Mouse (Mus musculus) left cerebral cortex, adult 9 months (tissue): ENCODE measurements around the gene Mucl1.
"Not testable (repeated sequence)": the region's sequence is repeated elsewhere in the genome, so short reads cannot be mapped to it uniquely, and the experiment has no call there.

ENCODE experiments used
- DNase-seq, 2 experiments: peaks; one replicate each; pipeline ENCODE4 v3.0.0; 2022; ENCODE audit warnings: low spot score in 2 of 2

Mucl1 gene

GRCm38 (mm10) chr15:103755369-103755768 is at the start of gene Mucl1:
Gene Mucl1, minus strand, starts transcription at chr15:103755469.
- no peak for DNase-seq

- peak in 1 of 2 experiments; percentile 14 for DNase-seq
These were observed 11.6 kb upstream of the Mucl1 start for GRCm38 (mm10) chr15:103766836-103767235.

- DNase-seq: not testable (repeated sequence)
These were observed 38.4 kb downstream of the Mucl1 start for GRCm38 (mm10) chr15:103716861-103717260.
